Mouse (Mus musculus) cortical plate, adult 2 months (tissue): Measurements from ENCODE around the gene Dhx16.

ENCODE experiments used
- CTCF ChIP-seq: fragments of 200-500 bp; IDR thresholded peaks from 2 replicates; pipeline ENCODE4 v1.5.1; 2011; ENCODE audit warnings: mild to moderate bottlenecking, control low read depth, low read length; ENCODE audit not compliant: insufficient read depth; ENCODE audit errors: extremely low read depth
- POLR2A ChIP-seq: fragments of 200-500 bp; IDR thresholded peaks from 2 replicates; pipeline ENCODE4 v1.6.1; 2011; ENCODE audit warnings: mild to moderate bottlenecking, low read length, control low read depth; ENCODE audit not compliant: insufficient read depth; ENCODE audit errors: extremely low read depth

DNA sequence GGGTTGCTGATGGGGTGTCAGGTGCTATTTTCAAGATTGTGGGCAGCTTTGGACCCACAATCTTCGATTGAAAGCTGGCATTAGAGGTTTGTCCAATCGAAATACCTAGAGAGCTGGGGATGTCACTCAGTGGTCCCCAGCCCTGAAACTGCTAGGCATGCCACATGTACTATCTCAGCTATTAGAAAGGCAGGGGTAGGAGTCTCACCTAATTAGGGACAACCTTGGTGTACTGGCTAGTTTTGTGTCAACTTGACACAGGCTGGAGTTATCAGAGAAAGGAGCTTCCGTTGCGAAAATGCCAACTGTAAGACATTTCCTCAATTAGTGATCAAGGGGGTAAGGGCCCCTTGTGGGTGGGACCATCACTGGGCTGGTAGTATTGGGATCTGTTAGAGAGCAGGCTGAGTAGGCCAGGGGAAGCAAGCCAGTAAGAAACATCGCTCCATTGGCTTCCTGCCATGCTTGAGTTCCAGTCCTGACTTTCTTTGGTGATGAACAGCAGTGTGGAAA is 46.3 kb upstream of the Dhx16 start:
- TF ChIP-seq POLR2A (no peak), CTCF (no peak)
